Mouse (Mus musculus): ENCODE measurements at regions not wholly inside any gene's neighbourhood (a gene's known extent, or its start where the extent isn't known, plus 50 kb on each side); places are given as distances from the start of the nearest gene placed in this dataset.

DNA sequence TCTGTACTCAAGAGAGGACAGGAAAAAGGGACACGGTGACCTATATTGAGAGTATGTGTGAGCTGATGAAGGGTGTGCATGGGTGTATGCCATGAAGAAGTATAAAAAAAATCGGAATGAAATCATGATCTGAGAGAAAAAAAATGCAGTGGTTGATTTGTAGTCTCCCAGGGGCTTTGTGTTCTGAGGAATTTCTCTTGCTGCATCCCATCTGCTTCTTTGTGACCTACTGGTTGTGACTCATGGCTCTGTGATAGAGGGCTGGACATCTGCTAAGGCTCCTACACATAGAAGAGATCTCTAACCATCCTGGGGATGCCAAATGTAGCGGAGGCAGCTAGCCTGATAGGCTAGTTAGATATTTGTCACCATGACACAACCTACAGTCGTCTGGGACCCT is 92.3 kb upstream of the Tgfbr2 start:
- Histone ChIP-seq H3K9ac (ENCODE audit: insufficient read depth, low read depth, low read length, poor library complexity, severe bottlenecking) (no peak overlapping the region), H3K4me3 (ENCODE audit: insufficient read depth in 1 of 2, low read depth in 1 of 2, low read length in 2 of 2, poor library complexity in 1 of 2, severe bottlenecking in 1 of 2) (no peak overlapping the region), H3K36me3 (ENCODE audit: control insufficient read depth, insufficient read depth, low read length, poor library complexity, severe bottlenecking) (no peaks in the 10 kb centered on the region), H3K4me1 (ENCODE audit: control insufficient read depth in 2 of 2, insufficient read depth in 2 of 2, low read length in 2 of 2, poor library complexity in 1 of 2) (no peaks in the 10 kb centered on the region), H3K27ac (ENCODE audit: insufficient read depth, low read depth, low read length, poor library complexity, severe bottlenecking) (no peak overlapping the region), H3K9me3 (ENCODE audit: control insufficient read depth, insufficient read depth, low read depth, low read length) (no peaks in the 10 kb centered on the region)
- no peak for DNase-seq (ENCODE audit: low read depth, low spot score)
- in situ Hi-C loops (cut with MboI; ENCODE audit: low sequenced_read_pairs in 2 of 2, unreplicated experiment in 2 of 2) = no loop called here
- TF ChIP-seq HCFC1 (IDR thresholded peaks at IDR 0.05; ENCODE audit: borderline replicate concordance, insufficient read depth, low read length) (no peak), ZNF384 (IDR thresholded peaks at IDR 0.05; ENCODE audit: low read depth, low read length) (no peak), MAFK (IDR thresholded peaks at IDR 0.05; ENCODE audit: insufficient read depth, low read depth, low read length) (no peak), ZC3H11A (IDR thresholded peaks at IDR 0.05; ENCODE audit: borderline replicate concordance, low read depth, low read length) (no peak), CHD2 (IDR thresholded peaks at IDR 0.05; ENCODE audit: low read depth, low read length) (no peak)

- DNase-seq (ENCODE audit: low read depth, low spot score) = no peak
- Histone ChIP-seq H3K4me1 (ENCODE audit: control insufficient read depth in 2 of 2, insufficient read depth in 2 of 2, low read length in 2 of 2, poor library complexity in 1 of 2) (no peaks in the 10 kb centered on the region), H3K9ac (ENCODE audit: insufficient read depth, low read depth, low read length, poor library complexity, severe bottlenecking) (no peak overlapping the region), H3K4me3 (ENCODE audit: insufficient read depth in 1 of 2, low read depth in 1 of 2, low read length in 2 of 2, poor library complexity in 1 of 2, severe bottlenecking in 1 of 2) (no peak overlapping the region), H3K9me3 (ENCODE audit: control insufficient read depth, insufficient read depth, low read depth, low read length) (no peaks in the 10 kb centered on the region), H3K36me3 (ENCODE audit: control insufficient read depth, insufficient read depth, low read length, poor library complexity, severe bottlenecking) (no peaks in the 10 kb centered on the region), H3K27ac (ENCODE audit: insufficient read depth, low read depth, low read length, poor library complexity, severe bottlenecking) (no peak overlapping the region)
- in situ Hi-C loops (cut with MboI; ENCODE audit: low sequenced_read_pairs in 2 of 2, unreplicated experiment in 2 of 2) = no loop called here
- TF ChIP-seq ZNF384 (IDR thresholded peaks at IDR 0.05; ENCODE audit: low read depth, low read length) (no peak), MAFK (IDR thresholded peaks at IDR 0.05; ENCODE audit: insufficient read depth, low read depth, low read length) (no peak), HCFC1 (IDR thresholded peaks at IDR 0.05; ENCODE audit: borderline replicate concordance, insufficient read depth, low read length) (no peak), CHD2 (IDR thresholded peaks at IDR 0.05; ENCODE audit: low read depth, low read length) (no peak), ZC3H11A (IDR thresholded peaks at IDR 0.05; ENCODE audit: borderline replicate concordance, low read depth, low read length) (no peak)
Measured at GRCm38 (mm10) chr9:116263833-116264232, 88.7 kb upstream of the Tgfbr2 start.

GRCm38 (mm10) chr9:116259569-116259968 is 84.4 kb upstream of the Tgfbr2 start:
- no peak for DNase-seq (ENCODE audit: low read depth, low spot score)
- Histone ChIP-seq H3K9me3 (ENCODE audit: control insufficient read depth, insufficient read depth, low read depth, low read length) (no peaks in the 10 kb centered on the region), H3K36me3 (ENCODE audit: control insufficient read depth, insufficient read depth, low read length, poor library complexity, severe bottlenecking) (no peaks in the 10 kb centered on the region), H3K4me1 (ENCODE audit: control insufficient read depth in 2 of 2, insufficient read depth in 2 of 2, low read length in 2 of 2, poor library complexity in 1 of 2) (no peaks in the 10 kb centered on the region), H3K27ac (ENCODE audit: insufficient read depth, low read depth, low read length, poor library complexity, severe bottlenecking) (no peak overlapping the region), H3K4me3 (ENCODE audit: insufficient read depth in 1 of 2, low read depth in 1 of 2, low read length in 2 of 2, poor library complexity in 1 of 2, severe bottlenecking in 1 of 2) (no peak overlapping the region), H3K9ac (ENCODE audit: insufficient read depth, low read depth, low read length, poor library complexity, severe bottlenecking) (no peak overlapping the region)
- in situ Hi-C loops (cut with MboI; ENCODE audit: low sequenced_read_pairs in 2 of 2, unreplicated experiment in 2 of 2) = no loop called here
- no peak for TF ChIP-seq MAFK (IDR thresholded peaks at IDR 0.05; ENCODE audit: insufficient read depth, low read depth, low read length)
- TF ChIP-seq ZC3H11A (IDR thresholded peaks at IDR 0.05; ENCODE audit: borderline replicate concordance, low read depth, low read length) = no peak
- no peak for TF ChIP-seq HCFC1 (IDR thresholded peaks at IDR 0.05; ENCODE audit: borderline replicate concordance, insufficient read depth, low read length)
- TF ChIP-seq CHD2 (IDR thresholded peaks at IDR 0.05; ENCODE audit: low read depth, low read length) = no peak
- TF ChIP-seq ZNF384 (IDR thresholded peaks at IDR 0.05; ENCODE audit: low read depth, low read length) = no peak

DNA sequence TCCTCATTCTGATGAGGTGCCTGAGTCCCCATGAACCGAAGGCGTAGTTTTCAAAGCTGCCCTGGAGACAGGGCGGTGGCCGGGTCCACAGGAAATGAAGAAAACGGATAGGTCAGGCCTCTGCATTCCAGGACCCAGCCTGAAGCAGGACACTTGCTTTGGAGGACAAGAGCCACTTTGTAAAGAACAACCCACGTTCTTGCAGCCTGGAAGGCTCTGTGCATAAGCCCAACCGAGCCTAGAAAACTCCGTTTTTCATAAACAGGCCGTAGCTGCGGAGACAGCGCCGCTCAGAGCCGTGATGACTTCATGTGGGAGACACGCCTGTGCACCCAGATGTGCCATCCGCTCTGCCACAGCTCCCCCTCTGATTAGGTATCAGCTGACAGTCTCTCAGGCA is 78.4 kb upstream of the Tgfbr2 start:
- H3K9me3 ChIP-seq (ENCODE audit: control insufficient read depth, insufficient read depth, low read depth, low read length) = no peaks in the 10 kb centered on the region
- in situ Hi-C loops (cut with MboI; ENCODE audit: low sequenced_read_pairs in 2 of 2, unreplicated experiment in 2 of 2) = no loop called here
- TF ChIP-seq CHD2 (IDR thresholded peaks at IDR 0.05; ENCODE audit: low read depth, low read length) (no peak), ZC3H11A (IDR thresholded peaks at IDR 0.05; ENCODE audit: borderline replicate concordance, low read depth, low read length) (no peak), ZNF384 (IDR thresholded peaks at IDR 0.05; ENCODE audit: low read depth, low read length) (no peak), MAFK (IDR thresholded peaks at IDR 0.05; ENCODE audit: insufficient read depth, low read depth, low read length) (no peak)
- H3K27ac ChIP-seq (ENCODE audit: insufficient read depth, low read depth, low read length, poor library complexity, severe bottlenecking) = no peak overlapping the region
- no peak for DNase-seq (ENCODE audit: low read depth, low spot score)
- H3K36me3 ChIP-seq (ENCODE audit: control insufficient read depth, insufficient read depth, low read length, poor library complexity, severe bottlenecking) = no peaks in the 10 kb centered on the region
- 0 out of 2 replicates have a peak overlapping the region, but pooled peaks have one; percentile 7 for H3K9ac ChIP-seq (ENCODE audit: insufficient read depth, low read depth, low read length, poor library complexity, severe bottlenecking)
- peaks cover 0 to 4% of the 10 kb centered on the region in 2 experiments; a peak in 1 of 4 replicates for H3K4me1 ChIP-seq (ENCODE audit: control insufficient read depth in 2 of 2, insufficient read depth in 2 of 2, low read length in 2 of 2, poor library complexity in 1 of 2)
- H3K4me3 ChIP-seq (ENCODE audit: insufficient read depth in 1 of 2, low read depth in 1 of 2, low read length in 2 of 2, poor library complexity in 1 of 2, severe bottlenecking in 1 of 2) = peak overlapping the region in 1 of 2 experiments; percentile 3; a peak in 1 of 4 replicates

GRCm38 (mm10) chr9:116252788-116253187 is 77.6 kb upstream of the Tgfbr2 start:
- Histone ChIP-seq H3K9me3 (ENCODE audit: control insufficient read depth, insufficient read depth, low read depth, low read length) (no peaks in the 10 kb centered on the region), H3K9ac (ENCODE audit: insufficient read depth, low read depth, low read length, poor library complexity, severe bottlenecking) (no peak overlapping the region), H3K27ac (ENCODE audit: insufficient read depth, low read depth, low read length, poor library complexity, severe bottlenecking) (no peak overlapping the region), H3K36me3 (ENCODE audit: control insufficient read depth, insufficient read depth, low read length, poor library complexity, severe bottlenecking) (no peaks in the 10 kb centered on the region), H3K4me1 (ENCODE audit: control insufficient read depth in 2 of 2, insufficient read depth in 2 of 2, low read length in 2 of 2, poor library complexity in 1 of 2) (peaks cover 0 to 4% of the 10 kb centered on the region in 2 experiments; a peak in 1 of 4 replicates), H3K4me3 (ENCODE audit: insufficient read depth in 1 of 2, low read depth in 1 of 2, low read length in 2 of 2, poor library complexity in 1 of 2, severe bottlenecking in 1 of 2) (no peak overlapping the region)
- in situ Hi-C loops (cut with MboI; ENCODE audit: low sequenced_read_pairs in 2 of 2, unreplicated experiment in 2 of 2) = no loop called here
- no peak for TF ChIP-seq ZC3H11A (IDR thresholded peaks at IDR 0.05; ENCODE audit: borderline replicate concordance, low read depth, low read length)
- DNase-seq (ENCODE audit: low read depth, low spot score) = no peak
